Mouse (Mus musculus): ENCODE results near the gene Gadd45g. TPM values are rescaled to one million over a fixed set of nuclear protein-coding genes. Genes with fewer than 3 reads are reported as not detected.

The Gadd45g gene
- total RNA-seq (2021): 10 to 100 TPM; 15.3 to 17.4 TPM
- long read RNA-seq, experiment 1, transcript Gadd45g-201 (4 exons, 1,071 nt): major isoform, 74 of 86 reads
- long read RNA-seq, experiment 1, partial matches to known transcripts: 5 of 86 reads
- long read RNA-seq, experiment 1, other reads (novel, unspliced or antisense): 7 of 86 reads
- long read RNA-seq, experiment 2, transcript Gadd45g-201 (4 exons, 1,071 nt): major isoform, 32 of 35 reads
- long read RNA-seq, experiment 2, partial matches to known transcripts: 1 of 35 reads
- long read RNA-seq, experiment 2, other reads (novel, unspliced or antisense): 2 of 35 reads

- DNase-seq: peak; percentile 96
Measured at GRCm38 (mm10) chr13:51846301-51846867, at the start of gene Gadd45g. TSS of gene Gadd45g (plus strand) at chr13:51846678.

- no peak for DNase-seq
Measured at GRCm38 (mm10) chr13:51797899-51798746, 48.4 kb upstream of the Gadd45g start.

- DNase-seq: no peak
Measured at GRCm38 (mm10) chr13:51799735-51800522, 46.5 kb upstream of the Gadd45g start.

DNA sequence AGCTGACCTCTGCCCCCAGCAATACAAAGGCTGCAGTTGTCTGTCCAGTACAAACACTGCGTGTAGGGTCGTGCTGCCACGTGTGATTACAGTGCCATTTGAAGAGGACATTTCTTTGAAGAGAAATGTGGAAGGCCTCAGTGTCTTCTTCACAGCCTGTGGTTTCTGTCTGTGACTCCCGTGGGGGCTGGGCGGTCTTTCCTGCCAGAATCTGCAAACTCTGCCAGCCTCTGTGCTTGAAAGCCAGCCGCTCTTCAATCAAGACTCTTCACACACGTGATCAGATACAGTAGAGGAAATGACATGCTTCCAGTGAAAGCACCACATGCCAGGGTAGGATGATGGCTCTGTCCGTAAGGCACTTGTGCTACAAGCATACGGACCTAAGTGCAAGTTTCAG is 45.6 kb upstream of the Gadd45g start:
- no peak for DNase-seq

DNA sequence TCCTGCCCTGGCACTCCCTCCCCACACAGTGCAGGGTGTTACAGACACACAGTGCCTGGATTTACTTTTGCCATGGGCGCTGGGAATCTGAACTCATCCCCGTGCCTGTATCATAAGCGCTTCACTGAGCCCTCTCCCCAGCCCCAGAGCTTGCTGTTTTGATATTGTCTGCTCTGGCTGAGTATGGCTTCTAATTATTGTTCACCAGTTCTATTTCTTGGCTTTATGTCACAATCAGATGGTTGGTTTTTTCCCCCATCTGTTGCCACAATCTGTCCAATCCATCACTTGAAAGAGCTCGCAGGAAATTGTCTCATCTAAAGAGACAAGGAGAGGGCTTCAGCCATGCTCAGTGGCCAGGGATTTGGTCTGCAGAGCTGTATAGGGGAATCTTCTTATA is 40.8 kb upstream of the Gadd45g start:
- no peak for DNase-seq

- no peak for DNase-seq
Measured at GRCm38 (mm10) chr13:51806220-51806619, 40.3 kb upstream of the Gadd45g start.

DNA sequence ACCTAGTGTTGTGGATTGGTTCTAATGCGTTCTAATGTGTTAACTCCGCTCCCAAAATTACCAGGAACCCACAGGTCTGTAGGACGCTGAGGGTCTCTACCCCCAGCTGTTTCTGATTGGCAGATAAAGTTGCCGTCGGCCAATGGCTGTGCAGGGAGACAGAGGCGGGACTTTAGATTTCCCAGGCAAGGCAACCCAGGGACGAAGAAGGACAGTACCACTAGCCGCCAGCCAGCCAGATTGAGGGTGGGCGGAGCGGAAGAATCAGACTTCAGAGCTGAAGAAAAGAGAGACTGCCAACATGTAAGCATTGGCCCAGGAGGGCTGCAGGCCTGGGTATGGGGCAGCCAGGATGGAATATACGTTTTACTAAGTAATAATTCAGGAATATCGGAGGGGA is 38.3 kb upstream of the Gadd45g start:
- no peak for DNase-seq

GRCm38 (mm10) chr13:51813621-51814615 is 32.6 kb upstream of the Gadd45g start:
- DNase-seq: peak; percentile 20

- DNase-seq: no peak
Measured at GRCm38 (mm10) chr13:51814646-51815045, 31.8 kb upstream of the Gadd45g start.

GRCm38 (mm10) chr13:51815865-51816504 is 30.5 kb upstream of the Gadd45g start:
- DNase-seq: no peak

DNA sequence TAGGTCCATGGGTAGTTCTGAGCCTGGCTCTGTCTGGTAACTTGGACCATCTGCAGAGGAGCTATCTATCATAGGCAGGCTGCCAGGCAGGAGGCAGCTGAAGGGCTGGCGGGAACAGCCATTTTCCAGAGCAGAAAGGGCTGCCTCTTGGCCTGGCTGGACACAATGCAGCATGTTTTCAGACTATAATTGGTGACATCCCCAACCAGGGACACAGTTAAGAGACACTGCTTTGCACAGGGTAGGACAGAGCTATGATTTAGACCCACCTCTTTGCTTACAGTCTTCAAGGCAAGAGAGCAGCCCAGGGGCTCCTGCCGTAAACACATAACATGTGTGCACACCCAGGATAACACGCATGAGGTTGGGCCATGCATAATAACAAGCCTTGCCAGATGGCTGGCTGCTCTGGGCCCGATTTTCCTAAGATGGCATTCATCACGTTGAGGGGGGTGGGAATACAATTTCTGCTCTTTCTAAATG is 29.9 kb upstream of the Gadd45g start:
- no peak for DNase-seq

- DNase-seq: no peak
Measured at GRCm38 (mm10) chr13:51818170-51818943, 28.1 kb upstream of the Gadd45g start.

- DNase-seq: no peak
Measured at GRCm38 (mm10) chr13:51818944-51819326, 27.5 kb upstream of the Gadd45g start.

DNA sequence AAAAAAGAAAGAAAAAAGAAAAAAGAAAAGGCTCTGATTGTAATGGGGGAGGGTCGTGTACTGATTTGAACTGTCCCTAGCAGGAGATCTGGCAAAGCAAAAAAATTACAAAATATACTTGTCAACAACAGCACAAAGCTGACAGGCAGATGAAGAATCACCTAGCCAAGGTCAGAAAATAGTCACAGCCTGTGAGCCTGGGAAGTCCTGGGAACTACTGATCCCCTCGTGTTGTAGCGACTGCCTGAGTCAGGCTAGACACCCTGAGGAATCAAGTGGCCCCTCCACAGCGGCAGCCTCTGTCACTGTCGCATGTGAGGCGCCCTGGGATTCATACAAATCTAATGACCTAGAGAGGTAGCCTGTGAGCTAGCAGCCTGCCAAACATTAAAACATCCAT is 27.1 kb upstream of the Gadd45g start:
- no peak for DNase-seq

- DNase-seq: no peak
Measured at GRCm38 (mm10) chr13:51821988-51822387, 24.5 kb upstream of the Gadd45g start.

- no peak for DNase-seq
Measured at GRCm38 (mm10) chr13:51823822-51824495, 22.5 kb upstream of the Gadd45g start.

DNA sequence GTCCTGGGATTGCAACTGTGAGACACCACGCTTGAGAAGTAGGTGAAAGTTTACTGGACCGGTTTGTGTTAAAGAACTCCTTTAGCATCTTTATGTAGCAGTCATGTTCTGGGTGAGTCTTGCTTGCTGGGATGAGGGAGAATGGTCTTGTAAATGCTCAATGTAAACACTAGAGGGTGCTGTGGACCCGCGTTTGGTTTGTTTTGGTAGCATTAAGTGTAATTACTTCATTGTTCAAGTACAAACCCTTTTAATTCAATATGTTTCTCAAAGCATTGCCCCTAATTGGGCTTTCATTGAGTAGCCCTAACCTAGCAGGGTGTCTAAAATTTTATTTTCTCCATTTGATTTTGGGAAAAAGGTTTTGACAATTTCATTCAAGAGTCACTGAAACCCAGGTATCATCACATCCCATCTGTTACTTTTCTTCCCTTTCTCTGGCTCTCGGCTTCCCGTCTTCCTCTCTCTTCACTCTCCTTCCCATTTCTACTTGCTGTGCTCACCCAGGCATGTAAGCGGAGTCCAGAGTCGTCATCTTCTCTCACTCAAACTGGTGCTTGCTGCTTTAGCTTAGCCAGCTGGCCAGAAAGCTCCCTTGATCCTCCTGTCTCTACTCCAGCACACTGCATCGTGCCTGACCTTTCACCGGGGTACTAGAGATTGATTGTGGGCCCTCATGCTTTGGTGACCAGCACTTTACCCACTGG is 15.6 kb upstream of the Gadd45g start:
- no peak for DNase-seq

- no peak for DNase-seq
Measured at GRCm38 (mm10) chr13:51832491-51832890, 14.0 kb upstream of the Gadd45g start.

Data from gastrocnemius, postnatal 25 days (tissue).